Mouse (Mus musculus) heart, embryonic 14.5 days (tissue): Measurements from ENCODE around the gene Rasal2. TPM values are rescaled to one million over a fixed set of nuclear protein-coding genes. Genes with fewer than 3 reads are reported as not detected.

Experiments used
- ATAC-seq: fragments of 200-750 bp; cut with Nextera tagmentation; 2 replicates; pipeline ENCODE4 v1.8.0; 2017; ENCODE audit warnings: low read depth, moderate TSS enrichment; ENCODE audit not compliant: insufficient number of reproducible peaks, insufficient read depth, low FRiP score
- H3K27ac ChIP-seq, 2 experiments: fragments of 200-500 bp in 1 of 2; fragments of 300-500 bp in 1 of 2; sonication (generic) in 1 of 2; replicated peaks in 1 of 2; 2 replicates each; pipeline ENCODE4 v1.5.1; 2012 to 2014; ENCODE audit warnings: low read depth in 2 of 2, low read length in 2 of 2, control low read depth in 1 of 2, mild to moderate bottlenecking in 1 of 2, mixed read lengths in 1 of 2; ENCODE audit not compliant: control insufficient read depth in 1 of 2, insufficient read depth in 1 of 2
- H3K27me3 ChIP-seq: fragments of 300-500 bp; sonication (generic); 2 replicates; pipeline ENCODE4 v1.6.1; 2014; ENCODE audit warnings: mild to moderate bottlenecking, low read length, control low read depth; ENCODE audit not compliant: control insufficient read depth, insufficient read depth
- H3K36me3 ChIP-seq: fragments of 300-500 bp; sonication (generic); 2 replicates; pipeline ENCODE4 v1.6.1; 2014; ENCODE audit warnings: mild to moderate bottlenecking, control low read depth, low read length, mixed read lengths; ENCODE audit not compliant: control insufficient read depth, insufficient read depth
- H3K4me1 ChIP-seq, 2 experiments: fragments of 200-500 bp in 1 of 2; fragments of 300-500 bp in 1 of 2; sonication (generic) in 1 of 2; 2 replicates each; pipeline ENCODE4 v1.6.1; 2012 to 2014; ENCODE audit warnings: low read length in 2 of 2, control low read depth in 1 of 2, mixed read lengths in 1 of 2; ENCODE audit not compliant: control insufficient read depth in 2 of 2, insufficient read depth in 2 of 2
- H3K4me2 ChIP-seq: fragments of 300-500 bp; sonication (generic); 2 replicates; pipeline ENCODE4 v1.6.1; 2014; ENCODE audit warnings: mild to moderate bottlenecking, low read length
- H3K4me3 ChIP-seq, 2 experiments: fragments of 200-500 bp in 1 of 2; fragments of 300-500 bp in 1 of 2; sonication (generic) in 1 of 2; 2 replicates each; pipeline ENCODE4 v1.5.1; 2012 to 2014; ENCODE audit warnings: low read length in 2 of 2, mild to moderate bottlenecking in 2 of 2, control low read depth in 1 of 2, low read depth in 1 of 2, moderate library complexity in 1 of 2; ENCODE audit not compliant: control insufficient read depth in 1 of 2, insufficient read depth in 1 of 2
- H3K9ac ChIP-seq: fragments of 300-500 bp; sonication (generic); 2 replicates; pipeline ENCODE4 v1.6.1; 2014; ENCODE audit warnings: mild to moderate bottlenecking, low read length
- H3K9me3 ChIP-seq: fragments of 300-500 bp; sonication (generic); 2 replicates; pipeline ENCODE4 v1.6.1; 2016; ENCODE audit warnings: low read length, control low read depth; ENCODE audit not compliant: control insufficient read depth
- WGBS: fragments of 180-500 bp; shearing (Covaris S2); extraction: QIAGEN DNeasy Blood & Tissue Kit; methylation state at CpG from one replicate; pipeline ENCODE4 v1.1.7; 2014; 5-methylcytosine and 5-hydroxymethylcytosine counted together
- polyA plus RNA-seq: library from polyadenylated mRNA; unstranded; fragments of >200 nt; fragmentation: Nextera tagmentation; extraction: Ambion mirVana; gene quantifications from 2 replicates; pipeline ENCODE4 v1.2.1, GENCODE M21; 2014

The Rasal2 gene
- polyA plus RNA-seq, 1 experiment from 2014 or later, result 24.8 TPM

DNA sequence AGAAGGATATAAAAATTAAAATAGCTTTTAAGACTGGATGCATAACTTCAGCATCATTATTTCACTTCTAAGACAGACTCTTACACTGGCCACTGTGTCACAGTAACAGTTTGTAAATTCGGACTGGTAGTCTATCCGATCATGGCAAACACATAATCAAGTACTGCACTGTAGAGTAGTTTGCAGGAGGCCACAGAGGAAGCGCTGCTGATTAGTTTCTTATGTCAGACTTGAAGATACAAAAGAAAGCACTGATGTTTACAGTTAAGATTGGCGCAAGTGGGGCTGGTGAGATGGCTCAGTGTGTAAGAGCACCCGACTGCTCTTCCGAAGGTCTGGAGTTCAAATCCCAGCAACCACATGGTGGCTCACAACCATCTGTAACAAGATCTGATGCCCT is 187.4 kb downstream of the Rasal2 start:
- Histone ChIP-seq H3K9me3 (no peaks in the 10 kb centered on the region), H3K36me3 (no peaks in the 10 kb centered on the region), H3K27me3 (no peaks in the 10 kb centered on the region), H3K9ac (no peak overlapping the region), H3K27ac (no peak overlapping the region), H3K4me2 (no peak overlapping the region), H3K4me1 (no peaks in the 10 kb centered on the region), H3K4me3 (no peak overlapping the region)
- no peak for ATAC-seq
- 88% methylated on average over 6 of the region's 6 CpGs for WGBS

DNA sequence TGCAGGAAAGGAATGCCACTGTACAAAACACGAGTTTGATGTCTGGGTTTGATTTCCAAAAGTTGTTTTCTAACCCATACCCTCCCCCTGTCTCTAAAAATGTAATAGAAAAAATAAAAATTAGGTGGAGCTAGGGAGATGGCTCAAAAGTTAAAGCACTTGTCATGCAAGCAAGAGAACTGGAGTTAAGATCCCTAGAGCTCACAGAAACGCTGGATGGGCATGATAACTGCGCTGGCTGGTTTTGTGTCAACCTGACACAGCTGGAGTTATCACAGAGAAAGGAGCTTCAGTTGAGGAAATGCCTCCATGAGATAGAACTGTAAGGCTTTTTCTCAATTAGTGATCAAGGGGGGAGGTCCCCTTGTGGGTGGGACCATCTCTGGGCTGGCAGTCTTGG is 191.5 kb downstream of the Rasal2 start:
- Histone ChIP-seq H3K4me1 (no peaks in the 10 kb centered on the region), H3K36me3 (no peaks in the 10 kb centered on the region), H3K9me3 (no peaks in the 10 kb centered on the region), H3K9ac (no peak overlapping the region), H3K27ac (no peak overlapping the region), H3K4me3 (no peak overlapping the region), H3K27me3 (no peaks in the 10 kb centered on the region), H3K4me2 (no peak overlapping the region)
- WGBS, result 72% methylated on average over 3 of the region's 3 CpGs
- ATAC-seq, result no peak

DNA sequence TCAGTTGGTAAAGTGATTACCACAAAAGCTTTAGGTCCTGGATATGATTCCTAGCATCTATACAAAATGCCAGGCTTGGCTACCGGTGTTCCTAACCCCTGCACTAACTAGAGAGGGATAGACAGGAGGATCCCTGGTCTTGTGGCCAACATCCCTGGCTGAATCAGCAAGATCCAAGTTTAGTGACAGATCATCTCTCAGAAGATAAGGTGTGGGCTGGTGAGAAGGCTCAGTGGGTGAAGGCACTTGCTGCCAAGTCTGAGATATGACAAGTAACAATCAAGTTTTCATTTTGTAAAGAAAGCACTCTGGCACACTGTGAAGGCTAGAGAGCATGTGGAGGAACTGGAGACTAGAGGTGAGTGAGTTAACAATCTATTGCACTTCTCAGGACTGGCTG is 191.9 kb downstream of the Rasal2 start:
- Histone ChIP-seq H3K4me2 (no peak overlapping the region), H3K9me3 (no peaks in the 10 kb centered on the region), H3K27ac (no peak overlapping the region), H3K4me3 (no peak overlapping the region), H3K36me3 (no peaks in the 10 kb centered on the region), H3K27me3 (no peaks in the 10 kb centered on the region), H3K4me1 (no peaks in the 10 kb centered on the region), H3K9ac (no peak overlapping the region)
- 91% methylated on average over 1 of the region's 1 CpGs for WGBS
- no peak for ATAC-seq

DNA sequence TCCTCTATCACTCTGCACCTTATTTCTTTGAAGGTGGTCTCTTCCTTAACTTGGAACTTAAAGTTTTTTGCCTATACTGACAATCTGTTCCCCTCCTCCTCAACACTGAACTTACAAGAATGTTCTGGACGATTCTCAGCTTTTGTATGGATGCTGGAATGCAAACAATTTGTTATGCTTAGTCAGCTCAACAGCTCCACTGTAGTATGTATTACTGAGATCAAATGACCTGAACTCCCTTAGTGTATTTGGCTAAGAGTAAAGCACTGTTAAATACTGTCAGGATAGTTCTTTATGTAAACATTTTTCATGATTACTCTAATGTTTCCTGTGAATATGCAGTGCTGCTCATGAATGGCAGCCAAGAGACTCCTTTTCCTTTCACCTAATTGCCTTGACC is 203.6 kb downstream of the Rasal2 start:
- WGBS, result 3% methylated on average over 1 of the region's 1 CpGs
- Histone ChIP-seq H3K27me3 (no peaks in the 10 kb centered on the region), H3K9me3 (peaks cover 8% of the 10 kb centered on the region; the same call in 1 of the 2 replicates), H3K4me3 (no peak overlapping the region), H3K4me1 (peaks cover 0 to 11% of the 10 kb centered on the region in 2 experiments; a peak in 3 of 4 replicates), H3K36me3 (no peaks in the 10 kb centered on the region), H3K9ac (no peak overlapping the region), H3K27ac (no peak overlapping the region), H3K4me2 (no peak overlapping the region)
- no peak for ATAC-seq

DNA sequence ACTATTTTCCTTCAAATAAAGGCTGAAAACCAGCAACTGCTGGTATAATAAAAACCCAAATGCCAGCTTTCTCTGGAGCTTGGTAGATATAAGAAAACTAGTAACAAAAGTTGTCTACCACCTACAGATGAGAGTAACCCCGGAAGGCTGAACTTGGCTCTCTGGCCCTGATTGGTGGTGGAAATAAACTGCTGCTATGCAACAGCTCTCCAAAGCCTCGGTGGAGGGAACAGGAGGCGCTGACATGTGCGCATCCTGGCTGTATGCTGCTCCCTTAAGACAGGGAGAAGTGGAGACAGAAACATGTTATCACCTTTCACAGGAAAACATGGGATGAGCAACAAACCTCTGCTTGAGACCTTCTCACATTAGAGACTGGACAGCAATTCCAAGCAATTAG is 206.7 kb downstream of the Rasal2 start:
- H3K9me3 ChIP-seq, result no peaks in the 10 kb centered on the region
- H3K4me3 ChIP-seq, result no peak overlapping the region
- no peak for ATAC-seq
- peaks cover 0 to 11% of the 10 kb centered on the region in 2 experiments; a peak in 3 of 4 replicates for H3K4me1 ChIP-seq
- H3K27ac ChIP-seq, result no peak overlapping the region
- 41% methylated on average over 4 of the region's 4 CpGs for WGBS
- no peaks in the 10 kb centered on the region for H3K36me3 ChIP-seq
- H3K27me3 ChIP-seq, result no peaks in the 10 kb centered on the region
- H3K4me2 ChIP-seq, result no peak overlapping the region
- no peak overlapping the region for H3K9ac ChIP-seq

DNA sequence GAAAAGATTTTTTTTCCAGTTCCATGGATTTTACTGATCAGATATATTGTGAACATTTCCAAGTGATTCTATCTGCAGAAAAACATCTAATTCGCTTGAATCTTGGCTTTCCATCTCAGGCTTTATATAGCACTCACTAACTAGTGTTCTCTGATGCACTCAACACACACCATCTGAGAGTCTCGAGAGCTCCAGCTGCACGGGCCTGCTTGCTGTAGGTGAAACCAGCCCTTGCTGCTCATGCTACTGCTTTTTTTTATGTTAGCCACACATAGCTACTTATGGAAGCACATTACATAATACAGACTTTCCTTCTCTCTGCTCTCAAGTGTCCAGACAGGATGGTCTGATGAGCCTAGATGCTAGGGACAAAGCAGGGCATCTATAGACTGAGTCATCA is 229.4 kb downstream of the Rasal2 start:
- no peaks in the 10 kb centered on the region for H3K36me3 ChIP-seq
- no peak for ATAC-seq
- 40% methylated on average over 3 of the region's 3 CpGs for WGBS

DNA sequence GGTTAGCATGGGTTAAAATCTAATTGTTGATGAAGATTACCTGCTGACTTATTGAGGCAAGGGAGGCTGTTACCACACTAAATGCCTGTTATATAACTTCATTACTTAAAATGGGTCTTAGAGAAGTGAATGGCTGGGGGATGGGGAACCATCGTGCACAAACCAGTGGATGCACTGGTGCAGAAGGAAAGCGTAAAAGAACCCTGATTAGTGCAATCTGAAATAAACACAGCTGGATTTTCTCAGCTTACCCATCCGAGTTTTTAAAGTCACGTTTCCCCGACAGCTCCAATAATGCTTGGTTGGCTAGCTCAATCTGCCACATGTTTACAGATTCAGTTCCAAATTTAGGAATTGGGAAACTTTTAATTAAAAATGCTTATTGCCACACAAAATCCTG is 230.0 kb downstream of the Rasal2 start:
- H3K9me3 ChIP-seq, result no peaks in the 10 kb centered on the region
- H3K4me3 ChIP-seq, result no peak overlapping the region
- no peak overlapping the region for H3K27ac ChIP-seq
- H3K4me2 ChIP-seq, result no peak overlapping the region
- WGBS, result 58% methylated on average over 5 of the region's 5 CpGs
- no peak overlapping the region for H3K9ac ChIP-seq
- peaks cover 3 to 23% of the 10 kb centered on the region in 2 experiments for H3K4me1 ChIP-seq
- no peaks in the 10 kb centered on the region for H3K36me3 ChIP-seq
- H3K27me3 ChIP-seq, result no peaks in the 10 kb centered on the region
- ATAC-seq, result no peak

More for the DNA sequence above, 229.4 kb downstream of the Rasal2 start:
- no peak overlapping the region for H3K4me2 ChIP-seq
- no peaks in the 10 kb centered on the region for H3K27me3 ChIP-seq
- peaks cover 3 to 22% of the 10 kb centered on the region in 2 experiments for H3K4me1 ChIP-seq
- H3K9ac ChIP-seq, result no peak overlapping the region
- no peak overlapping the region for H3K27ac ChIP-seq
- H3K9me3 ChIP-seq, result no peaks in the 10 kb centered on the region
- no peak overlapping the region for H3K4me3 ChIP-seq

DNA sequence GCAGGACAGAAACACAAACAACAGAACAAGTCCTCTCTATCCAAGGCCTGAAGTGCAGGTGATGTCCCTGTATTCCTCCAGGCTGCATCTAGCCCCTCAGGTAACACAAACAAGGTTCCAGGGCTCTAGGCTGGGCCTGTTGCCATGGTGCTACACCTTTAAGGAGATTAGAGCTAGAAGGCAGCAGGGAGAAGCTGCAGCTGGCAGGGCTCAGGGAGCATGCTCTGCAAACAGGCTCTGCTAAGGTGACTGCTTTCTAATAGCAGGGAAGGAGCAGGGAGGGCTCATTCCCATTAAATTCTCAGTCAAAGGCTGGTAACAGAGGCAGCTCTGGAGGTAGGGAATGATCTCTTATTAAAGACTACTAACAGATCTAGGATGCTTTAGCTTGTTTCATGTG is 231.3 kb downstream of the Rasal2 start:
- no peaks in the 10 kb centered on the region for H3K36me3 ChIP-seq
- H3K27ac ChIP-seq, result peak overlapping the region; percentile 2 to 20; a peak in 2 of 4 replicates
- H3K4me1 ChIP-seq, result peaks cover 5 to 31% of the 10 kb centered on the region in 2 experiments
- no peak overlapping the region for H3K4me3 ChIP-seq
- H3K9ac ChIP-seq, result peak overlapping the region; percentile 21; the same call in 1 of the 2 replicates
- no peaks in the 10 kb centered on the region for H3K27me3 ChIP-seq
- no peak overlapping the region for H3K4me2 ChIP-seq
- no peaks in the 10 kb centered on the region for H3K9me3 ChIP-seq
- ATAC-seq, result no peak
